Mouse (Mus musculus) bone marrow, adult 2 months (tissue): Measurements from ENCODE around the gene 9630041A04Rik. TPM values are rescaled to one million over a fixed set of nuclear protein-coding genes. Genes with fewer than 3 reads are reported as not detected.

Experiments
- H3K27ac ChIP-seq: fragments of 200-500 bp; 2 replicates; pipeline ENCODE4 v1.5.1; 2012; ENCODE audit warnings: low read depth, mild to moderate bottlenecking, control low read depth, inconsistent platforms, low read length; ENCODE audit not compliant: control insufficient read depth, poor library complexity, insufficient read depth
- H3K4me1 ChIP-seq: fragments of 200-500 bp; 2 replicates; pipeline ENCODE4 v1.6.1; 2011; ENCODE audit warnings: low read length; ENCODE audit not compliant: control insufficient read depth, insufficient read depth
- H3K4me3 ChIP-seq: fragments of 200-500 bp; replicated peaks from 2 replicates; pipeline ENCODE3; 2011; ENCODE audit warnings: mild to moderate bottlenecking, low read depth, low read length, control low read depth; ENCODE audit not compliant: control insufficient read depth
- CTCF ChIP-seq: fragments of 200-500 bp; IDR thresholded peaks from 2 replicates; pipeline ENCODE4 v1.5.1; 2011; ENCODE audit warnings: low read length, control low read depth; ENCODE audit not compliant: control insufficient read depth, insufficient read depth
- POLR2A ChIP-seq: fragments of 200-500 bp; IDR thresholded peaks from 2 replicates; pipeline ENCODE4 v1.6.1; 2011; ENCODE audit warnings: low read depth, mild to moderate bottlenecking, control low read depth, low read length, borderline replicate concordance; ENCODE audit not compliant: control insufficient read depth
- WGBS: fragments of 180-500 bp; shearing (Covaris S2); methylation state at CpG from one replicate; pipeline ENCODE4 v1.1.7; 2018; 5-methylcytosine and 5-hydroxymethylcytosine counted together
- polyA plus RNA-seq: library from polyadenylated mRNA; stranded (reverse); fragments of >200 nt; gene quantifications from 2 replicates; pipeline ENCODE4 v1.2.4, GENCODE M21; 2011; ENCODE audit warnings: low replicate concordance; ENCODE audit not compliant: missing spikeins, insufficient read depth, insufficient read length

The 9630041A04Rik gene
- polyA plus RNA-seq: not detected in 2 replicates

DNA sequence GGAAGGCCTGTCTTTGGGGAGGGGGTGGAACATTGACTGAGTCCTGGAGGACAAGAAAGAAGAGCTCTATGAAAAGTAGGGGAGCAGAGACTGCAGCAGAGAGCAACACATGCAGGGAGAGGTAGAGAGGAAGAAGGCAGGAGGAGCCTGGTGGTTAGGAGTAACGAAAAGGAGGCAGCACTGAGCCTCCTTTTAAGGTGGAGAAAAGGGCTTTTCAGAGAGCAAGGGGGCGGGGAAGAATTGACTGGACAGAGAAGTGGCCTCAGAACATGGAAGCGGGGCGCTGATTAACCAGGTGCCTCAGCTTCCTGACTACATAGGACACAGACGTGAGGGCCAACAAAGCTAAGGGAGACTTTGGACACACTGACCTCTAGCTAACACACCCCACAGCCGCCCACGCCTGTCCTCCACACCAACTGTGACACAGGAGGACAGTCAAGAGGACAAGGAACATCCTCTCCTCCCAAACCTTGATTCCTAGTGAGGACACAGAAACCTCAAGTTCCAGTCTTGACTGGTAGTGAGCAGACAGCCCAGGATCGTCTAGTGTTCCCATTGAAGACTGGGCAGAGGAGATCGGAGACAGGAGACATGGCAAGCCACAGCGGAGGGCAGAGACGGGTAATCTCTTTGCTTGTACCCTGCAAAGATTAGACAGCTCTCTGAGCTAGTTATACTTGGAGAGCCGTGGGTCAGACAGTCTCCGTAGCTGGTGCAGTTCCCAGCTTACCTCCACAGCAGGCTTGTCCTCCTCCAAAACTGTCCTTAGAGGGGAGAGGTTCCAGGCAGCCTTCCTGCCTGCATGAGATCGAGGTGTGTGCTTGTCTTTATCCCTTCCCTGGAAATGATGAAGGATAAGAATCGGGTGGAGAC lies at the start of gene 9630041A04Rik:
TSS of gene 9630041A04Rik (plus strand) at position 246 of the 876 bp plus-strand sequence.
- WGBS: 75% methylated on average over 15 of the region's 15 CpGs
- Histone ChIP-seq H3K4me3 (no peak within 1 kb of the TSS), H3K27ac (no peak within 1 kb of the TSS), H3K4me1 (no peaks in the 10 kb centered on the region)
- no peak for TF ChIP-seq POLR2A
- no peak for TF ChIP-seq CTCF

DNA sequence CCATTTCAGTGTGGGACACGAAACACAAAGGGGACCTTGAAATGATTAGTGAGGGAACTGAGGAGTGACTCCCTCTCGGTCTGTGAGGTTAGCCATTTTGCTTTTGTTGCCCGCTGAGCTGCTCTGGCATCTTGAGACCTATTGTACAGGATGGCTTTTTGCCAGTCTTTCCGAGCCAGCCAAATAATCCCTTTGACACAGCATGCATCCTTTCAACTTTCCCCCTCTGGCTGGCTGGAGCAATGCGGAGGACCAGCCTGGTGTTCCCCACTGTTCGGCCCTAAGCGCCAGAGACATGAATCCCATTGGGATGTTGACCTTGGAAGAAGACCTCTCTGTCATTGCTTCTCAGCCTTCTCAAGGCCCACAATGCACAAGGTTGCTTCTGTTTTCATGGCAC lies 37.7 kb upstream of the 9630041A04Rik start:
- WGBS: 83% methylated on average over 7 of the region's 7 CpGs
- TF ChIP-seq POLR2A (no peak), CTCF (no peak)
- Histone ChIP-seq H3K4me3 (no peak overlapping the region), H3K4me1 (no peaks in the 10 kb centered on the region), H3K27ac (no peak overlapping the region)

DNA sequence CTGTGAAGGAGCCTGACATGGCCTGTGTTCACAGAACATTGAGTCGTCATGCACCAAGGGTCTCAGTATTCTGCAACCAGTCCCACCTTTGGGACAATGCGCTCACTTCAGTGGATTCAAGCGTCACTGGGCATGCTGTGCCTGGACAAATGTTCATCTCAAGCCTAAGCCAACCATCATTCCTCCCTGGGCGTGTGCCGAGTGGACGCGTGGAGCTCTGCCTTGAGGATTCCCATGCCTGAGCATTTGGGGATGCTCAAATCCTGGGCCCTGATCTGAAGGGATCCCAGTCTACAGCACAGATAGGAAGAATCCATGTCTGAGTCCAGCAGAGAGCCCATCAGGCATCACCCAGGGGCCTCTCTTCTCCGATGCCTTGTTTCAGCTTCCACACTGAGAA lies 36.0 kb upstream of the 9630041A04Rik start:
- H3K27ac ChIP-seq: no peak overlapping the region
- no peaks in the 10 kb centered on the region for H3K4me1 ChIP-seq
- WGBS: 83% methylated on average over 8 of the region's 8 CpGs
- TF ChIP-seq POLR2A (no peak), CTCF (no peak)
- H3K4me3 ChIP-seq: no peak overlapping the region

DNA sequence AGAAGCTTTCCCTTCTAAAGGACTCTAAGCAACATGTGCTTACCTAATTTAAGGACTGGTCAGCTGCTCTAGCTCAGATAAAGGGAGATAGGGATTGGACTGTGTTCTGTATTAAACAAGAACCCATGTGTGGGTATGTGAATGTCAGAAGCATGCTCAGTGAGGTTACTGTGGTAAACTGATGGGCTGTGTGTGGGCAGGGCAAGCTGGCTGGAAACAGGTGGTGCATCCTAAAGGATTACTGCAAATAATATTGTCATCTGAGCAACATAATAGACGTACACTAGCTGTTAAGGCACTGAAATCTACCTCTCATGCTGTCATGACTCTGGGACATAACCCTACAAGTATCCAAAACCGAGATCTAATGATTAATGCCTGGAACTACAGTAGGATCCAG lies 28.0 kb upstream of the 9630041A04Rik start:
- TF ChIP-seq POLR2A: no peak
- no peak for TF ChIP-seq CTCF
- H3K4me3 ChIP-seq: no peak overlapping the region
- no peaks in the 10 kb centered on the region for H3K4me1 ChIP-seq
- no peak overlapping the region for H3K27ac ChIP-seq
- WGBS: 39% methylated on average over 2 of the region's 2 CpGs

DNA sequence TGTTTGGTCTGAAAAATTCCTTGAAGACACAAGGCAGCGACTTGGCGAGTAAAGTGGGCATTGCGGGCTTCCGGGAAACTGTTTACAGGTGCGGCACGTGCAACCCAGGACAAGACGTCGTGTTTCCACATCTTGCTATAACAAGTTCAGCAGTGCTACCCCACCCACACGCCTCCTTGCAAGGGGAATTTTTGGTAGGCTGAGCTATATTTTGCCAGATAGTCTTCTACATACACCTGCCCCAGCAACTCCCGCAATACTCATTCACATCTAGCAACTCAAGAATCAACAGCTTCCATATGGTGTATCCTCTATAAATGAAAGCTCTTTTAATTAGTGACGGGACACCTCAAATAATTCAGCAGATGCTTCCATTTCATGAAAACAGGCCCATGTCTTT lies 20.5 kb upstream of the 9630041A04Rik start:
- TF ChIP-seq CTCF: no peak
- TF ChIP-seq POLR2A: no peak
- Histone ChIP-seq H3K4me3 (no peak overlapping the region), H3K27ac (no peak overlapping the region), H3K4me1 (no peaks in the 10 kb centered on the region)
- 89% methylated on average over 11 of the region's 11 CpGs for WGBS

DNA sequence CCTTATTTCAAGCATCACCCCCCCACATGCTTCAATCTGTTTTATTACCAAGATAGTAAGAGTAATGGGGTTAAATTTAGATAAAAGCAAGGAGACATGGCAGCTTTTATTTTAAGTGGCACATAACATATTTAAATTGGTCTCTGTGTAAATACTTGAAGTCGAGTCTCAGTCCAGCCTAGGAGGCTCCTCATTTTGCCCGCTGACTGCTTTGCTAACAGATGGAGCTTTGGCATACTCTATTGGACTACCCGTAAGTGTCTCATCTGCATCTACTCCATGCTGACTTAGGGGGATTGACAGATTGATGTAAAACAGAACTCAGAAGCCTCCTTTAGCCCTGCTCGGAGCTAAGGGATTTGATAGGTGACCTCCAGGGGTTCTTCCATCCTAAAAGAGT lies 17.7 kb upstream of the 9630041A04Rik start:
- H3K4me1 ChIP-seq: no peaks in the 10 kb centered on the region
- no peak overlapping the region for H3K4me3 ChIP-seq
- no peak overlapping the region for H3K27ac ChIP-seq
- 80% methylated on average over 4 of the region's 4 CpGs for WGBS
- TF ChIP-seq CTCF: no peak
- TF ChIP-seq POLR2A: no peak

DNA sequence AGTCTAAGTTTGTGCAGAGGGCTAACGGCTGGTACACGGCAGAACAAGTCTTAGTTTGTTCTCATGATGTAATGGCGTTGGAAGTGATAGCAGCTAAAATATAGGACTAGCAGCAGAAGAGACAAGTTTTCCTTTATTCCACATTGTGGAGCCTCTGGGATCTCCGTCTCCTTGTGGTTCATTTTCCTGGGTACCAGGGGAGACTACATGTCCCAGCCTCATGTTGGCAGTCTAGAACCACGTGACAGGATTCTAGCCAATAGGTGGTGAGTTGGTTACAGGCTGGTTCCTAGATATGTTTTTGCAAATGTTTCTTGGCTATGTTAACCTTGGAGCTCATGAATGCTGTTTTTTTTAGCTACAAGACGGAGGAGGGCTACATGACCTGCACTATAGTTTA lies 15.9 kb upstream of the 9630041A04Rik start:
- 77% methylated on average over 6 of the region's 6 CpGs for WGBS
- Histone ChIP-seq H3K27ac (no peak overlapping the region), H3K4me1 (no peaks in the 10 kb centered on the region), H3K4me3 (no peak overlapping the region)
- TF ChIP-seq POLR2A: no peak
- TF ChIP-seq CTCF: no peak

DNA sequence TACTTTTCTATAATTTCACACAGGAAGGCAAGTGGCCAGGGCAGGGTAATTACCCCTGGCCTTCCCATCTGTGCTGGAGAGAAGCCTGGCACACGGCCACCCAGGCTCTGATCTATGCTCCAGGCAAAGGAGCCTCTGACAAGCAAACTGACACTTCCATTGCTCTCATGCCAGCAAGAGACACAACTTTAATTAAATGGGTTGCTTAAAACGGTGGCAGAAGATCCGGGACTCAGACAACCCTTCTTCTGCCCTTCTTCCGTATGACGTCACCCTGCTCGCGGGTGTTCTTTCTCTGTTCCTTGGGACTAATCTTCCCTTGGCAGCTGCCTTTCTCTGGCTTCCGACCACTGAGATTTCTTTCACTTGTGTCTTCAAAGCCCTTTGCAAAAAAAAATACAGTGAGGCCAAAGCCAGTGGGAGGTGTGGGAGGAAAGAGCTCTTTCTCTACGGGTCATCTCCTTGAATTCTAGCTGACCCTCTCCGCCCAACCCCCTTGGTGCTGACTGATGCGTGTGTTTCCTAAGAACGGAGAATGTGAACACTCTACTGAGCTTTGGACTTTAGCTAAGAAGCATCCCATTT lies 932 bp downstream of the 9630041A04Rik start:
- TF ChIP-seq POLR2A (no peak), CTCF (no peak)
- Histone ChIP-seq H3K4me1 (no peaks in the 10 kb centered on the region), H3K4me3 (no peak overlapping the region), H3K27ac (no peak overlapping the region)
- 89% methylated on average over 12 of the region's 12 CpGs for WGBS
